Mouse (Mus musculus) granulocyte monocyte progenitor cell, adult 5-6 weeks (primary cell): ENCODE results near the gene Hist1h4b. TPM values are rescaled to one million over a fixed set of nuclear protein-coding genes. Genes with fewer than 3 reads are reported as not detected.

Source experiments
- ATAC-seq: replicated peaks from 2 replicates; pipeline ENCODE4 v1.8.0; 2016; ENCODE audit warnings: mild to moderate bottlenecking, moderate TSS enrichment, inconsistent platforms; ENCODE audit not compliant: poor library complexity, severe bottlenecking
- total RNA-seq, 2 experiments: library from RNA; stranded (forward) in 1 of 2; stranded (reverse) in 1 of 2; fragments of 200-712, 200-1000 nt in 1 of 2; fragments of >200 nt in 1 of 2; fragmentation: Nextera tagmentation in 1 of 2; gene quantifications; 2 replicates each; pipeline ENCODE4 v1.2.3; 2014 to 2017

Hist1h4b gene
- total RNA-seq, 2 experiments from 2014 or later: 70.4 to 487 TPM

DNA sequence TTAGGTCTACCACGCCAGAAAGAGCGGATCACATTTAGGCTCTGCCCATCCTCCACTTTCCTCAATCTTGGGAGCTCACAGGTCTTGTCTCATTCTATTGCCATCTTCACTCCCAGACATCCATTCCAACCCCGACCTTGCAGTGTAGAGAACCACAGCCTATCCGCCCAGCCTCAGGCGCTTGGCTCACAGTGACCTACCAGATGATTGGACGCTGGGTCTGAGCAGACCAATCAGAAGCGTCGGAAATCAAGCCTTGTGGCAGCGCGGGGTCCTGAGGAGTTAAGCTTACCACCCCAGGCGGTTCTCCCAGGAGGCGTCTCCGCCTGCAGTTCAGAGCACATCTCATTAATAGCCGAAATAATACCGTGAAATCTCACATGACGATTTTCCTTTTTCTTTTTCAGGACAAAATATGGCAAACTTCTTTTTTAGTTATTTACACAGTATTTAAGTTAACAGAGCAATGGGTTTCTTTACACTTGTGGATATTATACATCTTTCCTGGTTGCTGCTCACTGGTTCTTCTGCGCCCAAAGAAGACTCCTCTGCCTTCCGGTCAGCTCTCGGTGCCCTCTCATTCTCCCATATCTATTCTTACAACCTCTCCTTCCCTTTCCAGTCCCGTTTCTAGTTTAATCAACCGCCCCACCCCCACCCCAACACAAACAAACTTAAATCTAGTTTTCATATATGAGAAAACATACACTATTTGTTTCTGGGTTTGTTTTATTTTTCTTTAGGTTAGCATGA lies 15.9 kb downstream of the Hist1h4b start:
- peak; percentile 65 for ATAC-seq

DNA sequence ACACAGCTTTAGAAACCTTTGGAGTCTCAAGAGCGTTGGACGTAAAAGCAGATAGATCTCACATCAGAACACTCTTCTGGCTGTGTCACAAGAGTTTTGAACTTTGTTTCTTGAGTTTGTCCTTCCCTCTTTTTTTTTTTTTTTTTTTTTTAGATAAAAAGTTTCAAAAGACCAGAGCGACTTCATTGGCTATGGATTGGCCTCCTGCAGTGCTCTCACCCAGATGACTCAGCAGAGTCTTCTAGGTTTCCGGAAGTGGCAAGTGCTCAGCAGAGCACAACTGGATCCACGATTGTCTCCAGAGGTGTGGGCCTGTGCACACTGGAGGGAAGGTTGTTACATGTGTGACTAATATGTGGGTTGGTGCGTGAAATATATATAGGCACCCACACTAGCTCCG lies 21.5 kb downstream of the Hist1h4b start:
- ATAC-seq: peak; percentile 95

DNA sequence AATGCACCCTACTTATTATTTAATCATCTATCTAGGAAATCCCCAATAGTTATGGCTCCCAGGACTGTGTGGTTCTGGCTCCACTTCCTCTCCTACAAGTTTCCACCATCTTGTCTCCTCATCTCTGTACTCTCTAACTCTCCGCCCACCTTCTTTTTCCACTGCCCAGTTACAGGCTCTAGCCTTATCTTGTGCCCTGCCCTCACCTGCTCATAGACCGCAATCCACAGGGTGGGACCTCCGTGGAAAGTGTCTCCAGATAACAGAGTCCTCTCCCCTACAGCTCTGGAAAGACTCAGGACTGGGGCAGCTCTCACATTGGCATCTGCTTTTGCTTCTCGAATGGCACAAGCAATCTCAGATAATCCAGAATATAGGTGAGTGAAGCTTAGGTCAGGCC lies 22.2 kb downstream of the Hist1h4b start:
- ATAC-seq: no peak

DNA sequence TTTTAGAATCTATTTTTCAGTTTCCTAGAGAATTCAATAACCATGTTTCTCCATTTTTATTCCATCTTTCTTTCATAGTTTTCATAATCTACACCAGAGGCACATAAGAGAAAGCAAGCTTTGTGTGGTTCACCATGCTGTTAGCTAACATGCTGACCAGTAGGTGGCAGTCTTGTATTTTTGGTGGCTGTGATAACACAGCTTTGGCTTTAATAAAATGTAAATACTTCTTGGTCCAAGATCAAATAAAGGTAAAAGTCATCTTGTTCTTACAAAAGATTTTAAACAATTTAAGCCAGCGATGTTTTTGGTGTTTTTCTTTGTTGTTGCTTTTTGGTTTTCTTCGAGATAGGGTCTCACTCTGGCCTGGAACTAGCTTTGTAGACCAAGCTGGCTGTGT lies 35.7 kb downstream of the Hist1h4b start:
- ATAC-seq: peak; percentile 63

- ATAC-seq: peak; percentile 99
Measured at GRCm38 (mm10) chr13:23799405-23799804, 42.6 kb downstream of the Hist1h4b start.

DNA sequence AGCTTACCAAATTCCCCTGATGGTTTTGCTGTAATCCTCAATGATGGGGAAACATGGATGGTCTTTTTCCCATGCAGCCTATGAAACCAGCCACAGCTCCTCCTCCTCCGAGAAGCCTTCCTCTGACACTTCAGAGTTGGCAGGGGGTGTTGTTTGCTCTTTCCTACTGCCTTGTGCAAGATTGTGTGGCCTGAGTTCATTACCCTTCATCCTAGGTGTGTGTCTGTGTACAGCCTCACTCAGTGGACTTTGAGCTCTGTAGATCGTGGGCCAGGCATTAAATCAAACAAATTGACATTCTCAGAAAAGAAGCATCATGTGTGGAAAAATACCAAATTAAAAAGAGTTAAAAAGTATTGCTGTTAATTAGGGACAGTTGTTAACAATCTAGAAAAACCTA lies 47.7 kb downstream of the Hist1h4b start:
- ATAC-seq: no peak

DNA sequence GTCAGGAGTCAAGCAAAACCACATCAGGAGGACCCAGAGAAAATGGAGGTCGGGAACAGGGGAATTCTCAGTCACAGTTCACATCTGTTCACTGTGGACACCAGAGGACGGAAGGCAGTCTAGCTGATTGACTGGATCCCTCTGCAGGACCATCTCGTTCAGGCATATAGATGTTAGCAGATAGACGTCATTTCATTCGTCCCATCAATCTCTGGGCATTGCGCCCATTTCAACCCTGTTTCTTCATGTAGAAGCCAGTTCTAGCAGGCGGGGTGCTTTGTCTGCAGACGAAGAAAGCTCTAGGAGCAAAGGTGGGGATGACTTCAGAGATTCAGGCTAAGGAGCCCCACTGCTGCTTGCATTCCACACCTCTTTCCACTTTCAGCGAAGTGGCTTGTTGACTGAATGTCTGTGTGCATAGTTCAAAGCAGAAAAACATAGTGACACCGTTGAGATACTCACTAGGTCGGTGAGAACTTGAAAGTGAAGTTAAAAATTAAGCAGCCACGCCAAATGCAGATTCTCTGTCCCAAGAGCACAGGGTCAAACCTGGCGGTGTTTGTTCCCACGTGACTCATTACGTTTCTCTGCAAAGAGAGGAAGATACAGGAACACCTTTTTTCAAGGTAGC lies 49.7 kb downstream of the Hist1h4b start, which contains the start of gene Slc17a2:
Gene Slc17a2, plus strand, starts transcription at position 572 of the 631 bp plus-strand sequence.
- no peak for ATAC-seq

Other genes starting within 250 kb of the Hist1h4b start
Only the 30 nearest of the 37 such genes appear.
- gene Hist1h1d, start 203.8 kb upstream of the Hist1h4b start, total RNA-seq (2014; fragmentation: Nextera tagmentation): 13.1 and 13.2 TPM in 2 replicates
- gene Hist1h1d, start 203.8 kb upstream of the Hist1h4b start, total RNA-seq (2017): 109 and 113 TPM in 2 replicates
- gene Hist1h3e, start 194.6 kb upstream of the Hist1h4b start, total RNA-seq (2014; fragmentation: Nextera tagmentation): 27.2 and 37.9 TPM in 2 replicates
- 218 and 293 TPM in 2 replicates for gene Hist1h3e, start 194.6 kb upstream of the Hist1h4b start, total RNA-seq (2017)
- 5.5 and 7.4 TPM in 2 replicates for gene Hist1h2ae, start 185.8 kb upstream of the Hist1h4b start, total RNA-seq (2014; fragmentation: Nextera tagmentation)
- 405 and 464 TPM in 2 replicates for gene Hist1h2ae, start 185.8 kb upstream of the Hist1h4b start, total RNA-seq (2017)
- 160 and 268 TPM in 2 replicates for gene Hist1h2bg, start 185.6 kb upstream of the Hist1h4b start, total RNA-seq (2014; fragmentation: Nextera tagmentation)
- gene Hist1h2bg, start 185.6 kb upstream of the Hist1h4b start, total RNA-seq (2017): 1,365 and 1,429 TPM in 2 replicates
- gene Hist1h2bf, start 182.8 kb upstream of the Hist1h4b start, total RNA-seq (2014; fragmentation: Nextera tagmentation): 148 and 188 TPM in 2 replicates
- gene Hist1h2bf, start 182.8 kb upstream of the Hist1h4b start, total RNA-seq (2017): 453 and 461 TPM in 2 replicates
- not detected in 2 replicates for gene Hist1h2ad, start 182.6 kb upstream of the Hist1h4b start, total RNA-seq (2014; fragmentation: Nextera tagmentation)
- 685 and 1,721 TPM in 2 replicates for gene Hist1h2ad, start 182.6 kb upstream of the Hist1h4b start, total RNA-seq (2017)
- 52.8 and 62.0 TPM in 2 replicates for gene Hist1h3d, start 181.2 kb upstream of the Hist1h4b start, total RNA-seq (2014; fragmentation: Nextera tagmentation)
- 83.5 and 136 TPM in 2 replicates for gene Hist1h3d, start 181.2 kb upstream of the Hist1h4b start, total RNA-seq (2017)
- gene Hist1h4d, start 175.4 kb upstream of the Hist1h4b start, total RNA-seq (2014; fragmentation: Nextera tagmentation): 116 and 278 TPM in 2 replicates
- gene Hist1h4d, start 175.4 kb upstream of the Hist1h4b start, total RNA-seq (2017): 929 and 1,118 TPM in 2 replicates
- 16.4 and 17.5 TPM in 2 replicates for gene Hist1h2be, start 135.9 kb upstream of the Hist1h4b start, total RNA-seq (2014; fragmentation: Nextera tagmentation)
- gene Hist1h2be, start 135.9 kb upstream of the Hist1h4b start, total RNA-seq (2017): 82.4 and 146 TPM in 2 replicates
- gene Hist1h1e, start 134.5 kb upstream of the Hist1h4b start, total RNA-seq (2014; fragmentation: Nextera tagmentation): 111 and 199 TPM in 2 replicates
- gene Hist1h1e, start 134.5 kb upstream of the Hist1h4b start, total RNA-seq (2017): 255 and 282 TPM in 2 replicates
- gene Hist1h2ac, start 73.1 kb upstream of the Hist1h4b start, total RNA-seq (2014; fragmentation: Nextera tagmentation): 2.4 and 4.1 TPM in 2 replicates
- gene Hist1h2ac, start 73.1 kb upstream of the Hist1h4b start, total RNA-seq (2017): 173 TPM in 2 replicates
- 57.7 and 70.7 TPM in 2 replicates for gene Hist1h2bc, start 72.8 kb upstream of the Hist1h4b start, total RNA-seq (2014; fragmentation: Nextera tagmentation)
- gene Hist1h2bc, start 72.8 kb upstream of the Hist1h4b start, total RNA-seq (2017): 274 and 374 TPM in 2 replicates
- gene Hist1h1t, start 61.2 kb upstream of the Hist1h4b start, total RNA-seq (2014; fragmentation: Nextera tagmentation): not detected in 2 replicates
- gene Hist1h1t, start 61.2 kb upstream of the Hist1h4b start, total RNA-seq (2017): 1.0 TPM in 1 of 2 replicates, not detected in the other
- gene Hist1h4c, start 58.6 kb upstream of the Hist1h4b start, total RNA-seq (2014; fragmentation: Nextera tagmentation): 14.3 and 82.6 TPM in 2 replicates
- gene Hist1h4c, start 58.6 kb upstream of the Hist1h4b start, total RNA-seq (2017): 308 and 366 TPM in 2 replicates
- 7.9 and 19.9 TPM in 2 replicates for gene Hfe, start 46.2 kb upstream of the Hist1h4b start, total RNA-seq (2014; fragmentation: Nextera tagmentation)
- 7.6 and 9.7 TPM in 2 replicates for gene Hfe, start 46.2 kb upstream of the Hist1h4b start, total RNA-seq (2017)
- 61.8 and 110 TPM in 2 replicates for gene Hist1h1c, start 18.2 kb upstream of the Hist1h4b start, total RNA-seq (2014; fragmentation: Nextera tagmentation)
- 737 and 810 TPM in 2 replicates for gene Hist1h1c, start 18.2 kb upstream of the Hist1h4b start, total RNA-seq (2017)
- gene Hist1h3c, start 11.4 kb upstream of the Hist1h4b start, total RNA-seq (2014; fragmentation: Nextera tagmentation): 24.5 and 38.0 TPM in 2 replicates
- gene Hist1h3c, start 11.4 kb upstream of the Hist1h4b start, total RNA-seq (2017): 507 and 886 TPM in 2 replicates
- gene Hist1h2bb, start 10.3 kb upstream of the Hist1h4b start, total RNA-seq (2014; fragmentation: Nextera tagmentation): 155 and 176 TPM in 2 replicates
- 3,446 and 3,529 TPM in 2 replicates for gene Hist1h2bb, start 10.3 kb upstream of the Hist1h4b start, total RNA-seq (2017)
- gene Hist1h2ab, start 5.9 kb upstream of the Hist1h4b start, total RNA-seq (2014; fragmentation: Nextera tagmentation): 9.2 and 31.4 TPM in 2 replicates
- gene Hist1h2ab, start 5.9 kb upstream of the Hist1h4b start, total RNA-seq (2017): 1,996 and 2,074 TPM in 2 replicates
- gene Hist1h3b, start 4.7 kb upstream of the Hist1h4b start, total RNA-seq (2014; fragmentation: Nextera tagmentation): 92.5 and 158 TPM in 2 replicates
- gene Hist1h3b, start 4.7 kb upstream of the Hist1h4b start, total RNA-seq (2017): 628 and 657 TPM in 2 replicates
- gene Hist1h4a, start 4.2 kb downstream of the Hist1h4b start, total RNA-seq (2014; fragmentation: Nextera tagmentation): 9.3 and 71.7 TPM in 2 replicates
- gene Hist1h4a, start 4.2 kb downstream of the Hist1h4b start, total RNA-seq (2017): 657 and 709 TPM in 2 replicates
- 33.7 and 64.5 TPM in 2 replicates for gene Hist1h3a, start 5.4 kb downstream of the Hist1h4b start, total RNA-seq (2014; fragmentation: Nextera tagmentation)
- gene Hist1h3a, start 5.4 kb downstream of the Hist1h4b start, total RNA-seq (2017): 287 and 376 TPM in 2 replicates
- 143 and 207 TPM in 2 replicates for gene Hist1h1a, start 6.7 kb downstream of the Hist1h4b start, total RNA-seq (2014; fragmentation: Nextera tagmentation)
- gene Hist1h1a, start 6.7 kb downstream of the Hist1h4b start, total RNA-seq (2017): 1,974 and 2,146 TPM in 2 replicates
- not detected in 2 replicates for gene Trim38, start 12.9 kb downstream of the Hist1h4b start, total RNA-seq (2014; fragmentation: Nextera tagmentation)
- not detected in 2 replicates for gene Trim38, start 12.9 kb downstream of the Hist1h4b start, total RNA-seq (2017)
- gene Slc17a2, start 50.0 kb downstream of the Hist1h4b start, total RNA-seq (2014; fragmentation: Nextera tagmentation): not detected in 2 replicates
- not detected in 2 replicates for gene Slc17a2, start 50.0 kb downstream of the Hist1h4b start, total RNA-seq (2017)
- gene Slc17a3, start 82.4 kb downstream of the Hist1h4b start, total RNA-seq (2014; fragmentation: Nextera tagmentation): not detected in 2 replicates
- gene Slc17a3, start 82.4 kb downstream of the Hist1h4b start, total RNA-seq (2017): not detected in 2 replicates
- not detected in 2 replicates for gene Slc17a1, start 110.7 kb downstream of the Hist1h4b start, total RNA-seq (2014; fragmentation: Nextera tagmentation)
- not detected in 2 replicates for gene Slc17a1, start 110.7 kb downstream of the Hist1h4b start, total RNA-seq (2017)
- not detected in 2 replicates for gene Slc17a4, start 158.0 kb downstream of the Hist1h4b start, total RNA-seq (2014; fragmentation: Nextera tagmentation)
- not detected in 2 replicates for gene Slc17a4, start 158.0 kb downstream of the Hist1h4b start, total RNA-seq (2017)
- gene Hist1h2ba, start 177.1 kb downstream of the Hist1h4b start, total RNA-seq (2014; fragmentation: Nextera tagmentation): not detected in 2 replicates
- gene Hist1h2ba, start 177.1 kb downstream of the Hist1h4b start, total RNA-seq (2017): not detected in 2 replicates
- gene Hist1h2aa, start 177.4 kb downstream of the Hist1h4b start, total RNA-seq (2014; fragmentation: Nextera tagmentation): not detected in 2 replicates
- gene Hist1h2aa, start 177.4 kb downstream of the Hist1h4b start, total RNA-seq (2017): not detected in 2 replicates